Mouse (Mus musculus) adrenal gland, postnatal 4 days (tissue): ENCODE data around the gene Snrnp200. TPM values are rescaled to one million over a fixed set of nuclear protein-coding genes. Genes with fewer than 3 reads are reported as not detected.
A peak's percentile ranks its signal among the peaks of the same experiment; 100 is the strongest.
"Not testable (repeated sequence)": the region's sequence is repeated elsewhere in the genome, so short reads cannot be mapped to it uniquely, and the experiment has no call there.

Source experiments
- DNase-seq, 2 experiments: peaks; one replicate each; pipeline ENCODE4 v3.0.0; 2021 to 2022; ENCODE audit warnings: low spot score in 2 of 2, mixed read lengths in 2 of 2
- total RNA-seq, 2 experiments: library from RNA; stranded (reverse); gene quantifications; 2 replicates each; pipeline ENCODE4 v1.2.3; 2021

The Snrnp200 gene
- total RNA-seq, 2 experiments from 2014 or later: 86.1 to 96.0 TPM

DNA sequence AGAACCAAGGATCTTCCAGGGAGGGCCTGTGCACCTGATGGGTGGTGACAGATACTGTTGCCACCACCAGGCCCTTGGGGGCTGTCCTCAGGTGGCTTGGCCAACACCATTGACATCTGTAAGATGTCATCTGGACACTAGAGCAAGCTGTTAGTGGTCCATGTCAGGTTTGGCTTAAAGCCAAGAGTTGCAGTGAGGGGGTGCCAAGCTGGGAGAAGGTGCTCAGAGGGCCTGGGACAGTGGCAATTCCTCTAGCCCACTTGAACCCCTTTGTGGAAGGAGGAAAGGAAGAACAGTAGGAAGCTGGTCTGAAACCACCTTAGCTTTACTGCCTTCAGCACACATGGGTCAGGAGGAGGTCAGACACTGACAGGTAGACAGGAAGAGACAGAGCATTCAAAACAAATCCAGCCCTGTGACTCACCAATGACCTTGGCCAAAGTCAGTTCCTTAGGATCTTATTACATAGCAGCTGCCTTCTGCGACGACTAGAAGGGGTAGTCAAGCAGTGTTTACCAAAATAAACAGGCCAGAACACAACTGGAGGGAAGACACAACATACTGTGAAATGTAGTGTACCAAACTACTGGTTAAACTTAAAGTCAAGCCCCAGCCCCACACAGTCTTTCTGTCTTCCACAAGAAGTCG, 43.8 kb downstream of the Snrnp200 start:
- no peak for DNase-seq

GRCm38 (mm10) chr2:127252787-127253186, 44.6 kb downstream of the Snrnp200 start:
- DNase-seq: no peak

DNA sequence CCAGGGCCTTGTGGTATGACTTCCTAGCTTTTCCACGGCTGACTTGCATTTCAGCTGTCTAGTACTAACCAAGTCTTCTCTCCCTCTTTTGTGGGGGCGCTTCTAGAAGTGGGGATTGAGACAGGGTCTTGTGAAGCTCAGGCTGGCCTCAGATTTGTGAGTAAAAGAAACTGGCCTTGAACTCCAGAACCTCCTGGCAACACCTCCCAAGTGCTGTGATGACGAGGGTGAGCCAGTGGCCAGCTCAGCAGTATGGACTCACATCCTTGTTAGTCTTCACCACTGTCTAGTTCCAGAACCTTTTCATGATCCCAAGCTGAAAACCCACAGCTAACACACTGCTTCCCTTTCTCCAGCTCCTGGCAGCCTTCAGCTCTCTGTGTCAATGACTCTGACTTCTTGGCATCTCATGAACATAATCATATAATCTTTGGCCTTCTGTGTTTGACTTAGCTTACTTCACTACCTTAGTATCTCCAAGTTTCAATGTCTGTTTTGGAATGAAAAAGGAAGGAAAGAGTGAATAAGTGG, 46.5 kb downstream of the Snrnp200 start:
- no peak for DNase-seq

GRCm38 (mm10) chr2:127255294-127255693, 47.1 kb downstream of the Snrnp200 start:
- no peak for DNase-seq

- DNase-seq: no peak
Measured at GRCm38 (mm10) chr2:127259340-127259739, 51.2 kb downstream of the Snrnp200 start.

DNA sequence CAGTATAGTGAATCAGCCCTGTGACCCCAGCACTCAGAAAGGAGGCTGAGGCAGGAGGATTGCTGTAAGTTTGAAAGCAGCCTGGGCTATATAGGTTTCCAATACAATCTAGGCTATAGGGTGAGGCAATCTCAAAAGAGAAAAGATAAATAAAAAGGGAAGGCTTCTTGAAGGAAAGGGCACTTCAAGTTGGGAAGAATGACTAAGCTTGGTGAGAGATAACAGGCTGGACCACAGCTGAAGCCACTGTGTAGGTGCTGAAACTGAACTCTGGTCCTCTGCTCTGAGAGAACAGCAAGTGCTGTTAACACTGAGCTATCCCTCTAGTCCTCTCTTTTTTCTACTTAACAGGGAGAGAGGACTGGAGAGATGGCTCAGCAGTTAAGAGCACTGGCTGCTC, 54.3 kb downstream of the Snrnp200 start:
- no peak for DNase-seq

DNA sequence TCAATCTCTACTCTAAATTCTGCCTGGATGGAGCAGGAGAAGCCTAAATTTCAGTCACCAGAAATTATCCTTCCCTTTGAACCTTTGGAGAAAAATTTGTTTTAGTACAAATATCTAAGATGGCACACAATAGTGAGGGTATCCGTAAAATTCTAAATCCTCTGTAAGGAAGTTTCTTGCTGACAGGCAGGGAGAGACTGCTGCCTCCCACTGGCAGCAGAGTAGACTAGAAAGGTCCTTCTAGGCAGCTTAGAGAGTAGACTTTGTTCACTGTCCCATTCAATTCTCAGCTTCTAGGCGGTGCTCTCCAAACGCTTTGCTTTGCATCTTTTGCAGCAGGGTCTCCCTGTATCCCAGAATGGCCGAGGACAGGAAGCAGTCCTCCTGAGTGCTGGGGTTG, 59.7 kb downstream of the Snrnp200 start:
- DNase-seq: no peak

DNA sequence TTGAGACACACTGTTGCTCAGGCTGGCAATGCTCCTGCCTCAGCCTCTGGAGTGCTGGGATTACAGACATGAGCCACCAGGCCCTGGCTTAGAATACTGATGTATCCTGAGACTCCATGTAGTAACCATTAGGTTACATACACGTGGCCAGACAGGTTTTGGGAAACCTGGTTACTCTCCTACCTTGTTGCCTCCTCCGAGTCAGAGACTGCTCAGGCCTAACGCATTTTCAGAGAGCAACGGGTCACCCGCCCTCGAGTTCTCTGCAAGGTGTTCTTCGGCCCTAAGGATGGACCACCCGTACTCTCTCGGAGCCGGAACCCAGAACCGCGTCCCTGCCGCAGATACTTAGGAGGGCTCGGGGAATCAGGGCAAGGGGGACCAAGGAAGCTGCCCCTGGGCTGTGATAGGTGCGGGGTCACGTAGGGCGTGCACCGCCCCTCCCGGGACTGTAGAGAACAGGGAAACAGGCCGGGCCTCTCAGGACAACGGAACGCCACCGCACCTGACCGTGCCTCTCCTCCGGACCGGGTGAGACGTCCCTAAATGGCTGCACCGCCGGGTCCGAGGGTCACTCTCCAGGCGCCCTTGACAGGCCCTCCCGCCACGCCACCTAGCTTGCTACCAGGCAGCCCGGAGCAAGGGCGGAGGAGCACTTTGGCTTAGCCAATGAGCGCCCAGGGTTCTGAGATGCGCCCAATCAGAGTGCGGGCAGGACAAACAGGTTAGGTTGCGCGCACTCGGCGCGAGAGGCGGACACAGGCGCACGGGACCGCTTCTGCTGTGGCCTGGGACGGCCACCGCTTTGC, 61.5 kb downstream of the Snrnp200 start, which contains the start of gene Stard7:
TSS of gene Stard7 (plus strand) at position 728 of the 809 bp plus-strand sequence.
- DNase-seq: peak; percentile 91 to 92

- peak; percentile 67 to 69 for DNase-seq
Measured at GRCm38 (mm10) chr2:127270300-127271041, 62.3 kb downstream of the Snrnp200 start.

- no peak for DNase-seq
Measured at GRCm38 (mm10) chr2:127271042-127271515, 62.9 kb downstream of the Snrnp200 start.

DNA sequence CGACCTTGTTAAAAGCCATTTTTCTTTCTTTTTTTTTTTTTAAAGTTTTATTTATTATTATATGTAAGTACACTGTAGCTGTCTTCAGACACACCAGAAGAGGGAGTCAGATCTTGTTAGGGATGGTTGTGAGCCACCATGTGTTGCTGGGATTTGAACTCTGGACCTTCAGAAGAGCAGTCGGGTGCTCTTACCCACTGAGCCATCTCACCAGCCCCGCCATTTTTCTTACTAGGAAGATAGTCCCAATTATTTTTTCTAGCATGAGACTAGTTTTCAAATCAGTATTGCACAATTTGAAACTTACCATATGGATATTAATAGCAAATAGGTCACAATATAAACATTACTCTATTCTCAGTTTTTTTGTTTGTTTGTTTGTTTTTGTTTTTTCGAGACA, 63.9 kb downstream of the Snrnp200 start:
- DNase-seq: not testable (repeated sequence)

- DNase-seq: no peak
Measured at GRCm38 (mm10) chr2:127272806-127273205, 64.6 kb downstream of the Snrnp200 start.

- DNase-seq: no peak
Measured at GRCm38 (mm10) chr2:127274590-127274989, 66.4 kb downstream of the Snrnp200 start.

GRCm38 (mm10) chr2:127275551-127276320, 67.5 kb downstream of the Snrnp200 start:
- DNase-seq: no peak

DNA sequence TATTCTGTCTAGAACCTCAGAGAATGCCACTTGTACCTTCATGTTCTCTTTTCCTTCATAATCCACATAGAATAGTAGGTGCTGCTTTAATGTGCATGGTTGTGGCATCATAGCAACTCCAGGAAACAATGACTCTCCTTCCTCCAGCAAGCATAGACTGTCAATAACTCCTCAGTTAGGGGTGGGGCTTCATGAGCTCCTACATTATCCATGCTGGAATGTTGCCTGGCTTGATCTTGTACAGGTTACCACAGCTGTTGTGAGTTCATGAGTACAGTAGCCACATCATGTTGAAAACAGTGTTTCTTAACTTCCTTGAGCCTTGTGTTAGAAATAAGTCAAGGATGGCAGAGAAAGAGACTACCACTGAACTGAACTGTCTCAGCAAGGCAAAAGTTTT, 70.0 kb downstream of the Snrnp200 start:
- DNase-seq: no peak

Other genes starting within 250 kb of the Snrnp200 start
- 10 to 100 TPM; 15.5 TPM for gene Ap4e1, start 199.7 kb upstream of the Snrnp200 start, total RNA-seq
- 10 to 100 TPM; 41.1 to 44.2 TPM for gene Blvra, start 137.7 kb upstream of the Snrnp200 start, total RNA-seq
- 10 to 100 TPM; 28.0 to 35.4 TPM for gene Ncaph, start 74.4 kb upstream of the Snrnp200 start, total RNA-seq
- gene Itpripl1, start 64.9 kb upstream of the Snrnp200 start, total RNA-seq: 10 to 100 TPM; 11.5 to 13.1 TPM
- gene 1810024B03Rik, start 106 bp upstream of the Snrnp200 start, total RNA-seq: 1 to 10 TPM; 1.9 to 3.2 TPM
- 10 to 100 TPM; 96.7 to 98.6 TPM for gene Ciao1, start 39.4 kb downstream of the Snrnp200 start, total RNA-seq
- gene Tmem127, start 39.5 kb downstream of the Snrnp200 start, total RNA-seq: 10 to 100 TPM; 69.4 to 70.0 TPM
- 100 to 1,000 TPM; 145 to 149 TPM for gene Stard7, start 61.8 kb downstream of the Snrnp200 start, total RNA-seq
- 1 to 10 TPM; 2.5 to 2.7 TPM for gene Dusp2, start 127.8 kb downstream of the Snrnp200 start, total RNA-seq
- gene Astl, start 130.3 kb downstream of the Snrnp200 start, total RNA-seq: not detected
- 1 to 10 TPM; 2.3 to 5.0 TPM for gene Adra2b, start 154.8 kb downstream of the Snrnp200 start, total RNA-seq
- under 1 TPM; 0.59 to 0.62 TPM for gene Gpat2, start 216.8 kb downstream of the Snrnp200 start, total RNA-seq
- 10 to 100 TPM; 42.8 to 47.2 TPM for gene Fahd2a, start 236.2 kb downstream of the Snrnp200 start, total RNA-seq